Mouse (Mus musculus): ENCODE results near the gene Amdhd1. TPM values are rescaled to one million over a fixed set of nuclear protein-coding genes. Genes with fewer than 3 reads are reported as not detected.
A peak's percentile ranks its signal among the peaks of the same experiment; 100 is the strongest.

The Amdhd1 gene
- polyA plus RNA-seq (2014; fragmentation: Nextera tagmentation; extraction: Ambion mirVana) = 1.8 TPM in 2 replicates

DNA sequence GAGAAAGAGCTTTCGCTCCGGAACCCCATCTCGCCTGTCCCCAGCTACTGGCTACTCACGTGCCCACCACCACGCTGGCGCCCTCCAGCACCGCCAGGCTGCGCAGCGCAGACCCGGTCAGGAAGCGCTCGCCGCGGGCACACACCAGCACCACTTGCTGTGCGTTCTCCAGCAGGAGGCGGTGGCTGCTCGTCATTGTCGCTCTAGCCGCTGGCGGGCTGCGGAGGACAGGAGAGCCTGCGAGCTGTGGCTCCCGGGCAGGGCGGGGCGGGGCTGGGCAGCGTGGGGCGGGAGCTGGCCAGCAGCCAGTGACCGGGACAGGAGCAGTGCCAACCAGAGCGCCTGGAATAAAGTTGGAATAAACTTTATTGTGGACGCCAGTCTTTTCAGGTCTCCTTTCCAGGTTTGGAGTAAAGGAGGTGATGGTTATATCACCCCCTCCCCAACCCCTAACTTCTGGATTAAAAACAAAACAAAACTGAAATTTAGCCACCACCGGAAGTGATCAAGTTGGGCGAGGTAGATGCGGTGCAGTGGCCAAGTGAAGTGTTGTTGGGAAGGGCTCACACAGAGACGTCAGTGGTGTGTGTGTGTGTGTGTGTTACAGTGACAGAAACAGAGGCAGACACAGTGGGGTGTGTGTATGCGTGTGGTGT is at the start of gene Amdhd1:
Gene Amdhd1, minus strand, starts transcription at position 259 of the 656 bp plus-strand sequence.
- WGBS = 3% methylated on average over 35 of the region's 35 CpGs
- ATAC-seq (replicated peaks; ENCODE audit: low FRiP score, low TSS enrichment, low read depth) (peak; percentile 91), DNase-seq (ENCODE audit: low spot score) (peak; percentile 82)
- H3K36me3 ChIP-seq (ENCODE audit: control insufficient read depth, insufficient read depth, low read length) = no peaks in the 10 kb centered on the region
- peak within 1 kb of the TSS; percentile 40 for H3K4me3 ChIP-seq (ENCODE audit: low read depth, low read length)
- H3K27ac ChIP-seq (ENCODE audit: low read depth) = no peak within 1 kb of the TSS
- H3K4me1 ChIP-seq (replicated peaks; ENCODE audit: control insufficient read depth, insufficient read depth, low read length) = peaks cover 6% of the 10 kb centered on the region
- H3K4me2 ChIP-seq (ENCODE audit: low read length) = peak within 1 kb of the TSS; percentile 67
- H3K27me3 ChIP-seq (replicated peaks; ENCODE audit: control insufficient read depth, insufficient read depth, low read length) = 0 out of 2 replicates have a peak, but pooled peaks cover 6% of the 10 kb centered on the region
- H3K9ac ChIP-seq (ENCODE audit: low read length) = 0 out of 2 replicates have a peak within 1 kb of the TSS, but pooled peaks have one; percentile 25
- no peaks in the 10 kb centered on the region for H3K9me3 ChIP-seq (ENCODE audit: control insufficient read depth, low read length)

DNA sequence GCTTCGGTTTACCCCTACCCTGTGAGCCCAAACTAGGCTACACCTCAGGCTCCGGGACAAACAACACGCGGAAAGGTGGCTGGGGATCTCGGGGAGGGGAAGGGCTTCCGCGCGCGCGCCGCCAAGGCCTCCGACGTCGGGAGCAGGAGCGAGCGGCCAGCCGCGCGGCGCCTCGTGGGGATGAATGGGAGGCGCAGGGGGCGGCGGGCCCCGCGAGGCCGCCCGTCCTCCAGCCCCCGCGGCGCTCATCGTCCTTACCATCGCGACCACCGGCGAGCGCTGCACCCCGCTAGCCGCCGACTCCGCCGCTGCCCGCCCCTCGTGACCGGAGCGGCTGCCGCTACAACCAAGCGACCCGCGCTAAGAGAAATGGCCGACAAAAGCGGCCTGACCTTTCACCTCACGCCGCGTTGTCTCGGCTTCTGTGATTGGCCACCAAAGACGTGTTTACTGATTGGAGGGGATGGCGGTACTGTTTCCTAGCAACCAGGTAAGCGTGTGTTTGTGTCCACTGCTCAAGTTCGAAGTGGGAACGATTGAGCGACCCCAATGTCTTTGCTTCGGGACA is 49.5 kb upstream of the Amdhd1 start, which contains the start of gene Snrpf:
Gene Snrpf, minus strand, starts transcription at position 426 of the 568 bp plus-strand sequence.
- Histone ChIP-seq H3K27me3 (replicated peaks; ENCODE audit: control insufficient read depth, insufficient read depth, low read length) (no peaks in the 10 kb centered on the region), H3K4me3 (ENCODE audit: low read depth, low read length) (peak within 1 kb of the TSS; percentile 97), H3K9ac (ENCODE audit: low read length) (peak within 1 kb of the TSS; percentile 85), H3K27ac (ENCODE audit: low read depth) (peak within 1 kb of the TSS; percentile 70), H3K36me3 (ENCODE audit: control insufficient read depth, insufficient read depth, low read length) (peaks cover 34% of the 10 kb centered on the region), H3K4me1 (replicated peaks; ENCODE audit: control insufficient read depth, insufficient read depth, low read length) (peaks cover 11% of the 10 kb centered on the region), H3K4me2 (ENCODE audit: low read length) (peak within 1 kb of the TSS; percentile 91), H3K9me3 (ENCODE audit: control insufficient read depth, low read length) (no peaks in the 10 kb centered on the region)
- WGBS = under 1% methylated on average over 60 of the region's 63 CpGs
- DNase-seq (ENCODE audit: low spot score) (peak; percentile 99), ATAC-seq (replicated peaks; ENCODE audit: low FRiP score, low TSS enrichment, low read depth) (peak; percentile 89)

DNA sequence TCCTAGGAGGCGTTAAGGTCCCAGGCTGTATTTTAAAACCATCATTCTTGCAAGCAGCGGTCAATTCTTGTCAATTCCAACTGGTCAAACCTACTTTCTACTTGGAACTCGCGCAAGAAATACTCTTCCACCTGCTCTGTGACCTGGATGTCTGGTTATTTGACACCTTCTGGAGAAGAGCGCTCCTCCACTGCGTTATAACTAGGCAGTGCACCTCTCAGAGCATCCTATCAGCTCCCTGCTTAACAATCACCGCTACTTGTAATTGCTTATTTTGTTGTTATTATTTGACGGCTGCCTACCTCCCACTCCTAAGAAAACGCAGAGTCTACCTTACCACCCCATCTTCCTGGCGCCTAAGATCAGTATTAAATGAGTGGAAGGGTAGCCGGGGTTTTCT is 49.0 kb upstream of the Amdhd1 start:
- H3K9me3 ChIP-seq (ENCODE audit: control insufficient read depth, low read length) = no peaks in the 10 kb centered on the region
- peak overlapping the region; percentile 91 for H3K4me2 ChIP-seq (ENCODE audit: low read length)
- ATAC-seq (replicated peaks; ENCODE audit: low FRiP score, low TSS enrichment, low read depth) (no peak), DNase-seq (ENCODE audit: low spot score) (no peak)
- peaks cover 37% of the 10 kb centered on the region for H3K36me3 ChIP-seq (ENCODE audit: control insufficient read depth, insufficient read depth, low read length)
- H3K4me1 ChIP-seq (replicated peaks; ENCODE audit: control insufficient read depth, insufficient read depth, low read length) = peaks cover 11% of the 10 kb centered on the region
- 1% methylated on average over 11 of the region's 11 CpGs for WGBS
- H3K27me3 ChIP-seq (replicated peaks; ENCODE audit: control insufficient read depth, insufficient read depth, low read length) = no peaks in the 10 kb centered on the region
- peak overlapping the region; percentile 85 for H3K9ac ChIP-seq (ENCODE audit: low read length)
- H3K27ac ChIP-seq (ENCODE audit: low read depth) = peak overlapping the region; percentile 70; the same call in 1 of the 2 replicates
- H3K4me3 ChIP-seq (ENCODE audit: low read depth, low read length) = peak overlapping the region; percentile 97

GRCm38 (mm10) chr10:93577271-93577886 is 37.5 kb upstream of the Amdhd1 start:
- WGBS = 67% methylated on average over 13 of the region's 13 CpGs
- ATAC-seq (replicated peaks; ENCODE audit: low FRiP score, low TSS enrichment, low read depth) (no peak), DNase-seq (ENCODE audit: low spot score) (peak; percentile 78)
- no peaks in the 10 kb centered on the region for H3K9me3 ChIP-seq (ENCODE audit: control insufficient read depth, low read length)
- H3K4me3 ChIP-seq (ENCODE audit: low read depth, low read length) = no peak overlapping the region
- H3K27me3 ChIP-seq (replicated peaks; ENCODE audit: control insufficient read depth, insufficient read depth, low read length) = no peaks in the 10 kb centered on the region
- no peak overlapping the region for H3K9ac ChIP-seq (ENCODE audit: low read length)
- peaks cover 8% of the 10 kb centered on the region for H3K36me3 ChIP-seq (ENCODE audit: control insufficient read depth, insufficient read depth, low read length)
- H3K4me2 ChIP-seq (ENCODE audit: low read length) = no peak overlapping the region
- no peak overlapping the region for H3K27ac ChIP-seq (ENCODE audit: low read depth)
- H3K4me1 ChIP-seq (replicated peaks; ENCODE audit: control insufficient read depth, insufficient read depth, low read length) = no peaks in the 10 kb centered on the region

- Histone ChIP-seq H3K4me2 (ENCODE audit: low read length) (no peak overlapping the region), H3K4me3 (ENCODE audit: low read depth, low read length) (no peak overlapping the region), H3K4me1 (replicated peaks; ENCODE audit: control insufficient read depth, insufficient read depth, low read length) (no peaks in the 10 kb centered on the region), H3K9ac (ENCODE audit: low read length) (no peak overlapping the region), H3K36me3 (ENCODE audit: control insufficient read depth, insufficient read depth, low read length) (no peaks in the 10 kb centered on the region; the same call in 1 of the 2 replicates), H3K27ac (ENCODE audit: low read depth) (no peak overlapping the region), H3K9me3 (ENCODE audit: control insufficient read depth, low read length) (no peaks in the 10 kb centered on the region), H3K27me3 (replicated peaks; ENCODE audit: control insufficient read depth, insufficient read depth, low read length) (no peaks in the 10 kb centered on the region)
- 93% methylated on average over 8 of the region's 8 CpGs for WGBS
- DNase-seq (ENCODE audit: low spot score) = no peak
- no peak for ATAC-seq (replicated peaks; ENCODE audit: low FRiP score, low TSS enrichment, low read depth)
Observed at GRCm38 (mm10) chr10:93575960-93576359, 36.1 kb upstream of the Amdhd1 start.

DNA sequence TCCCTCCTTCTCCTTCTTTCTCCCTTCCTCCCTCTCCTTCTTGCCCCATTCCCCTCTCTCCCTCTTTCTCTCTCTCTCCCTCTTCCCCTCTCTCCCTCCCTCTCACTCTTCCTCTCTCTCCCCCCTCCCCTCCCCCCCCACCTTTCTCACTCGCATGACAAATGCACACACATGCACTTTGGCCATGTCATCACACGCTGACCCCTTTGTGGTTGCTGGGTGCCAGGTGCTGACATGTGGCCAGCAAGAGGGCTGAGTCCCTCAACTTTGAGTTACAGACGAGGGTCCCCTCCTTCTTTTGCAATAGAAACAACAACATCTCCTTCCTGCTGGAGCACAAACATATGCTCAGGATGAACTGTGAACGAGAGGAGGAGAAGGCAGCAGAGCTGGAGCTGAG is 35.1 kb upstream of the Amdhd1 start:
- DNase-seq (ENCODE audit: low spot score) = no peak
- Histone ChIP-seq H3K36me3 (ENCODE audit: control insufficient read depth, insufficient read depth, low read length) (no peaks in the 10 kb centered on the region), H3K4me3 (ENCODE audit: low read depth, low read length) (no peak overlapping the region), H3K27ac (ENCODE audit: low read depth) (no peak overlapping the region), H3K4me2 (ENCODE audit: low read length) (no peak overlapping the region), H3K9ac (ENCODE audit: low read length) (no peak overlapping the region), H3K27me3 (replicated peaks; ENCODE audit: control insufficient read depth, insufficient read depth, low read length) (no peaks in the 10 kb centered on the region), H3K4me1 (replicated peaks; ENCODE audit: control insufficient read depth, insufficient read depth, low read length) (no peaks in the 10 kb centered on the region), H3K9me3 (ENCODE audit: control insufficient read depth, low read length) (no peaks in the 10 kb centered on the region)
- WGBS = 54% methylated on average over 4 of the region's 4 CpGs
- no peak for ATAC-seq (replicated peaks; ENCODE audit: low FRiP score, low TSS enrichment, low read depth)

DNA sequence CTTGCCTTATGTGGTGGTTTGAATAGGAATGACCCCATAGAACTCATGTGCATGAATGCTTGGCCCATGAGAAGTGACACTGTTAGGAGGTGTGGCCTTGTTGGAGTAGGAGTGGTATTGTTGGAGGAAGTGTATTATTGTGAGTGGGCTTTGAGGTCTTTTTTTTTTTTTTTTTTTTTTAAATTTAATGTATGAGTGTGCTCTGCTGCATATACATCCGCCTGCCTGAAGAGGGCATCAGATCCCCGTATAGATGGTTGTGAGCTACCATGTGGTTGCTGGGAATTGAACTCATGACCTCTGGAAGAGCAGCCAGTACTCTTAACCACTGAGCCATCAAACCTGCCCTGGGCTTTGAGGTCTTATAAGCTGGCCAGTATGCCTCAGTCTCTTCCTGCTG is 32.4 kb upstream of the Amdhd1 start:
- ATAC-seq (replicated peaks; ENCODE audit: low FRiP score, low TSS enrichment, low read depth) (no peak), DNase-seq (ENCODE audit: low spot score) (no peak)
- Histone ChIP-seq H3K9me3 (ENCODE audit: control insufficient read depth, low read length) (no peaks in the 10 kb centered on the region), H3K4me1 (replicated peaks; ENCODE audit: control insufficient read depth, insufficient read depth, low read length) (no peaks in the 10 kb centered on the region), H3K4me2 (ENCODE audit: low read length) (no peak overlapping the region), H3K4me3 (ENCODE audit: low read depth, low read length) (no peak overlapping the region), H3K27me3 (replicated peaks; ENCODE audit: control insufficient read depth, insufficient read depth, low read length) (no peaks in the 10 kb centered on the region), H3K27ac (ENCODE audit: low read depth) (no peak overlapping the region), H3K9ac (ENCODE audit: low read length) (no peak overlapping the region), H3K36me3 (ENCODE audit: control insufficient read depth, insufficient read depth, low read length) (no peaks in the 10 kb centered on the region)
- 59% methylated on average over 2 of the region's 2 CpGs for WGBS

DNA sequence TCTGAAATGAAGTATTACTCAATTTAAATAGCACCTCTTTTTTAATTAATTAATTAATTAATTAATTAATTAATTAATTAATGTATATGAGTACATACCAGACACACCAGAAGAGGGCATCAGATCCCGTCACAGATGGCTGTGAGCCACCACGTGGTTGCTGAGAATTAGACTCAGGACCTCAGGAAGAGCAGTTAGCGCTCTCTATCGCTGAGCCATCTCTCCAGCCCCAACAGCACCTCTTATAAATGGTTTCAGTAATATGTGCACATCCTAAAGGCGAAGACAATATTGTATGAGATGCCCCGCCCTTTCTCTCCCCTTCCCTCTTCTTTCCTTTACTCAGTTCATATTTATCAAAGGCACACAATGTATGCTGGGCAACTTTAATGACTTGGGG is 28.8 kb upstream of the Amdhd1 start:
- 86% methylated on average over 6 of the region's 6 CpGs for WGBS
- no peaks in the 10 kb centered on the region for H3K9me3 ChIP-seq (ENCODE audit: control insufficient read depth, low read length)
- no peak overlapping the region for H3K4me3 ChIP-seq (ENCODE audit: low read depth, low read length)
- no peak overlapping the region for H3K27ac ChIP-seq (ENCODE audit: low read depth)
- DNase-seq (ENCODE audit: low spot score) = no peak
- no peaks in the 10 kb centered on the region for H3K27me3 ChIP-seq (replicated peaks; ENCODE audit: control insufficient read depth, insufficient read depth, low read length)
- H3K36me3 ChIP-seq (ENCODE audit: control insufficient read depth, insufficient read depth, low read length) = no peaks in the 10 kb centered on the region
- no peak overlapping the region for H3K4me2 ChIP-seq (ENCODE audit: low read length)
- ATAC-seq (replicated peaks; ENCODE audit: low FRiP score, low TSS enrichment, low read depth) = no peak
- no peaks in the 10 kb centered on the region for H3K4me1 ChIP-seq (replicated peaks; ENCODE audit: control insufficient read depth, insufficient read depth, low read length)
- no peak overlapping the region for H3K9ac ChIP-seq (ENCODE audit: low read length)

All from intestine, embryonic 14.5 days (tissue).